Mouse (Mus musculus): ENCODE results near the gene Rftn1. TPM values are rescaled to one million over a fixed set of nuclear protein-coding genes. Genes with fewer than 3 reads are reported as not detected.

The Rftn1 gene
- total and polyA plus RNA-seq, 3 experiments, result 52.5 to 80.6 (median 60.5) TPM

- TF ChIP-seq ZNF384 (IDR thresholded peaks at IDR 0.05; ENCODE audit: low read depth, low read length) (no peak), ZMIZ1 (IDR thresholded peaks at IDR 0.05; ENCODE audit: low read depth, low read length) (0 out of 2 replicates have a peak, but pooled peaks have one; percentile 8), PAX5 (IDR thresholded peaks at IDR 0.05; ENCODE audit: low read length) (no peak), SMC3 (IDR thresholded peaks at IDR 0.05; ENCODE audit: low read depth, low read length) (peak; percentile 4; the same call in 1 of the 2 replicates), MXI1 (IDR thresholded peaks at IDR 0.05; ENCODE audit: low read depth, low read length) (peak; percentile 61; the same call in 1 of the 2 replicates), MYC (IDR thresholded peaks at IDR 0.05; ENCODE audit: low read depth, low read length) (no peak), POLR2AphosphoS2 (IDR thresholded peaks at IDR 0.05; ENCODE audit: low read depth, low read length) (0 out of 2 replicates have a peak, but pooled peaks have one; percentile 5), USF1 (IDR thresholded peaks at IDR 0.05; ENCODE audit: low read depth, low read length) (no peak), UBTF (IDR thresholded peaks at IDR 0.05; ENCODE audit: low read depth, low read length) (no peak), SIN3A (IDR thresholded peaks at IDR 0.05; ENCODE audit: low read length) (peak; percentile 94), CHD2 (IDR thresholded peaks at IDR 0.05; ENCODE audit: low read length) (peak; percentile 38; the same call in 1 of the 2 replicates), JUN (IDR thresholded peaks at IDR 0.05; ENCODE audit: insufficient read depth, low read depth, low read length) (peak; percentile 34; the same call in 1 of the 2 replicates), RAD21 (IDR thresholded peaks at IDR 0.05; ENCODE audit: low read depth, low read length) (no peak; the same call in 1 of the 2 replicates), MAZ (IDR thresholded peaks at IDR 0.05; ENCODE audit: low read depth, low read length) (0 out of 2 replicates have a peak, but pooled peaks have one; percentile 31), MEF2A (IDR thresholded peaks at IDR 0.05; ENCODE audit: borderline replicate concordance, low read depth, low read length) (peak; percentile 93), ZC3H11A (IDR thresholded peaks at IDR 0.05; ENCODE audit: low read depth, low read length) (no peak), TCF12 (IDR thresholded peaks at IDR 0.05; ENCODE audit: low read depth, low read length) (peak; percentile 95), NRF1 (IDR thresholded peaks at IDR 0.05; ENCODE audit: low read depth, low read length) (no peak), MAX (IDR thresholded peaks at IDR 0.05; ENCODE audit: low read length) (no peak), ETS1 (conservative IDR thresholded peaks at IDR 0.05; ENCODE audit: low read depth, low read length) (peak; percentile 94), EP300 (IDR thresholded peaks at IDR 0.05; ENCODE audit: low read length) (peak; percentile 82), BHLHE40 (IDR thresholded peaks at IDR 0.05; ENCODE audit: low read depth, low read length) (peak; percentile 89), JUND (conservative IDR thresholded peaks at IDR 0.05; ENCODE audit: low read depth, low read length) (peak; percentile 53; the same call in 1 of the 2 replicates), MAFK (IDR thresholded peaks at IDR 0.05; ENCODE audit: insufficient replicate concordance, low read length) (peak; percentile 56; the same call in 1 of the 2 replicates), IRF4 (IDR thresholded peaks at IDR 0.05; ENCODE audit: low read depth, low read length) (peak; percentile 77), CTCF (conservative IDR thresholded peaks at IDR 0.05 in 1 of 2, IDR thresholded peaks at IDR 0.05 in 1 of 2; ENCODE audit: low read depth in 2 of 2, low read length in 2 of 2) (no peak), RCOR1 (conservative IDR thresholded peaks at IDR 0.05; ENCODE audit: low read depth, low read length) (no peak), TBP (conservative IDR thresholded peaks at IDR 0.05; ENCODE audit: low read depth, low read length) (0 out of 2 replicates have a peak, but pooled peaks have one; percentile 19)
These were observed 95.9 kb downstream of the Rftn1 start for GRCm38 (mm10) chr17:50094596-50094995.

More at GRCm38 (mm10) chr17:50094596-50094995, 95.9 kb downstream of the Rftn1 start:
- peak overlapping the region; percentile 9; the same call in 1 of the 2 replicates for H3K4me2 ChIP-seq (ENCODE audit: insufficient read depth, low read depth, poor library complexity, severe bottlenecking)
- H3K9me3 ChIP-seq (replicated peaks; ENCODE audit: low read length), result no peaks in the 10 kb centered on the region
- H3K9ac ChIP-seq (ENCODE audit: insufficient read depth, low read depth), result no peak overlapping the region; the same call in 1 of the 2 replicates
- peak; percentile 59 for DNase-seq (ENCODE audit: extremely low read depth)
- dilution Hi-C loops (cut with MboI; ENCODE audit: extremely low pct_ligation_motif_present, extremely low pct_unique_long_range_greater_than_20kb, low sequenced_read_pairs) (no loop called here), in situ Hi-C loops (cut with MboI; ENCODE audit: low pct_ligation_motif_present, low pct_unique_long_range_greater_than_20kb, low sequenced_read_pairs) (no loop called here)
- peak overlapping the region; percentile 89 for H3K27ac ChIP-seq (ENCODE audit: insufficient read depth, low read depth)
- H3K27me3 ChIP-seq (replicated peaks), result no peaks in the 10 kb centered on the region
- H3K4me1 ChIP-seq (ENCODE audit: control insufficient read depth in 1 of 2, insufficient read depth in 2 of 2), result peaks cover 39 to 98% of the 10 kb centered on the region in 2 experiments
- H3K4me3 ChIP-seq (replicated peaks in 1 of 3; ENCODE audit: low read depth in 2 of 3, low read length in 2 of 3, poor library complexity in 1 of 3), result no peak overlapping the region
- H3K36me3 ChIP-seq (replicated peaks in 1 of 2; ENCODE audit: control insufficient read depth in 1 of 2, insufficient read depth in 1 of 2, low read length in 1 of 2), result peaks cover 39 to 87% of the 10 kb centered on the region in 2 experiments
- peaks cover 94% of the 10 kb centered on the region for H3K79me2 ChIP-seq (replicated peaks; ENCODE audit: control insufficient read depth, extremely low read depth, insufficient read depth, poor library complexity, severe bottlenecking)
